Mouse (Mus musculus) common myeloid progenitor, adult 5-6 weeks (primary cell): Measurements from ENCODE around the gene Ccz1. TPM values are rescaled to one million over a fixed set of nuclear protein-coding genes. Genes with fewer than 3 reads are reported as not detected.

Experiments
- ATAC-seq: replicated peaks from 2 replicates; pipeline ENCODE4 v1.8.0; 2016; ENCODE audit warnings: low read depth, mild to moderate bottlenecking, moderate TSS enrichment, inconsistent platforms; ENCODE audit not compliant: poor library complexity, severe bottlenecking
- total RNA-seq: library from RNA; stranded (forward); fragments of 200-1000, 187-1606 nt; gene quantifications from 2 replicates; pipeline ENCODE4 v1.2.3, GENCODE M21; 2017

The Ccz1 gene
- total RNA-seq, 1 experiment from 2014 or later: 110 TPM

DNA sequence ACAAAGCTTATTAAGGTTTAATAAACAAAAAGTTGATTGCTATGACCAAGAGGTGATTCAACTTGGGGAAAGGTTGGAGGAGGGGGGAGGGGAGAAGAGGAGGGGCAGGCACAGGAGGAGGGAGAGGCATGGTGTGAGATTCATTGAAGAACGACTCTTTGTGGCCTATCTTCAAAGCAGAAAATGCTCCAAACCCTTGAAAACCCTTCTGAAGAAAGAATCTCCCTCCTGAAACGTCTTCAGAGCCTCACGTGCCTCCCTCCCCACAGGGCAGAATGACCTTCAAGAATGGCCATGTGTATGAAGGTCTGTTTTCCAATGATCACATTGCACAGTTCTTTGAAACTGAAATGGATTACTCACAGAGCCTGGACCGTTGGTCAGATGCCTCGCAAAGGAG is 64.7 kb downstream of the Ccz1 start:
- ATAC-seq: no peak

DNA sequence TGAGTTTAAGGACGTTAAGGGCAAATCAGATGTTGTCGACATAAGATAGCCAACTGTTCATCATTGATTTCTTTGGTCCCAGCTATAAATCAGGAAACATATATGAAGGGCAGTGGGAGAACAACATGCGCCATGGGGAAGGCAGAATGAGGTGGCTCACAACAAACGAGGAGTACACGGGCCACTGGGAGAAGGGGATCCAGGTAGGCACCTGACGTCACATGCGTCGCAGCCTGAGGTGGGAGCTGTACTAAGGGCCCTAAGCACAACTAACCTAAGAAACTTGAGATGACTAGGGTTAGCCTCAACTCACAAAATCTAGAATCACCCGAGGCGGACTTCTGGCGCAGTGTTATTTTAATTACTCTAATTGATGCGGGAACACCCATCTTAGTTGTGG is 66.3 kb downstream of the Ccz1 start:
- ATAC-seq: no peak

DNA sequence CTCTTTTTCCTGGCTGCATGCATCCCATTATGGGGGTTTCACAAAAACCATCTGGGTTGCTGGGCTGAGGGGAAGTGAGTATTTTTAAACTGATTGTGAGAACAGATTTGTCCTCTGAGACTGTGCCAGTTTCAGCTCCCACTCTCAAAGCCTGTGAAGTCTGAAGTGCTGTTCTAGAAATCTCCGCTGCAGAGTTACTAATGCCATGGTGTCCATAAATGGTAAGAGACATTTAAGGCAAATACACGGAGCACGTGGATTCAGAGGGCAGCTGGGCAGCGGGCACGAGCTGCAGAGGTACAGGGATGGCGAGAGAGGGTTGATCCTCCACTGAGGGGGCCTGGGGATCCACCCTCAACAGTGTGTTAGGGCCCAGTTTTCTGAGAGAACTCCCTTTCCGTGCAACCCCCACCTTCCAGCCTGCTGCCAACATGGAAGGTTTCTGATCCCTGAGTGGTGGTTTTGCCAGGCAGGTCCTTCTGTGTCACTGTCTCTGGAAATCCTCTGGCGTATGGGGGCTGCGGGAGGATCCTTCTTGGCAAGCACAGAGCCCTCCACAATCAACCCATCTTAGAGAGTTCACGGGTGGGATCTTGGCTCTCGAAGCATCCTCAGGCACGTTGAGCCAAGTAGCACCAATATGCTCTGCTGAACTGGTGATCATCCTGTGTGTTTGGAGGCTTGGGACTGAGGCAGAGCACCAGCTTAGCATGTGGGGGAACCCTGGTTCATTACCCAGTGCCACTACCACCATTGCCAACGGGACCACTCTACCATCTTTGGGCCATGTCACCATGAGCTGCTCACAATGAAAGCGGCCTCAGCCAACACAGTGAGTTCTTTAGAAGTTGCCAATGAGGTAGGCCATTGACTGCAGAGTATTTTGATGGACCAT is 71.2 kb downstream of the Ccz1 start:
- no peak for ATAC-seq

DNA sequence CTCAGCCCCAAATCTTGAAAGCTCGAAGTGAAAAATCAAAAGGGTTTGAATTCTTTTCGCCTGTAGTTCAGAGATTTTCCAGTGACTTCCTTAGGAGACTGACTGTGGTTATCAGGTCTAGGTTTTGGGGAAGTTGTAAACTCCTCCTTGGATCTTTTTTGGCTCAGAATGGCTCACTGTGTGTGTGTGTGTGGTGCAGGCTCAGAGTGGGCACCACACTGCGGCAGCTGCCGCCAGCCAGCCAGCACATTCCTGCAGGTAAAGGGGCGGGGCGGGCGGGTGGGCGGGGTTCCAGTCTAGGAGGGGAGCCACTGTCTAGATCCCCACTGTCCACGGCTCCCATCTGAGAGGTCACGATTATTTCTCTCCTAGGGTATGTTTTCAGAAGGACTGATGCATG is 73.1 kb downstream of the Ccz1 start:
- peak; percentile 52; the same call in 1 of the 2 replicates for ATAC-seq

Other genes starting within 250 kb of the Ccz1 start
- 35.6 and 43.5 TPM in 2 replicates for gene Eif2ak1, start 197.1 kb downstream of the Ccz1 start, total RNA-seq
- gene Ankrd61, start 117.2 kb downstream of the Ccz1 start, total RNA-seq: 0.39 TPM in 1 of 2 replicates, not detected in the other
- 84.6 and 98.4 TPM in 2 replicates for gene Aimp2, start 105.0 kb downstream of the Ccz1 start, total RNA-seq
- gene Pms2, start 104.9 kb downstream of the Ccz1 start, total RNA-seq: 30.0 and 38.9 TPM in 2 replicates
- not detected in 2 replicates for gene Gm42421, start 86.7 kb downstream of the Ccz1 start, total RNA-seq
- gene Rsph10b, start 81.8 kb downstream of the Ccz1 start, total RNA-seq: not detected in 2 replicates
- not detected in 2 replicates for gene Ocm, start 11.8 kb upstream of the Ccz1 start, total RNA-seq
- 8.1 and 9.7 TPM in 2 replicates for gene Lmtk2, start 85.6 kb upstream of the Ccz1 start, total RNA-seq
- 0.34 and 0.37 TPM in 2 replicates for gene Bhlha15, start 175.4 kb upstream of the Ccz1 start, total RNA-seq
- gene Tecpr1, start 208.7 kb upstream of the Ccz1 start, total RNA-seq: 3.4 and 5.6 TPM in 2 replicates
- gene Bri3, start 229.6 kb upstream of the Ccz1 start, total RNA-seq: 13.3 and 16.5 TPM in 2 replicates